Mouse (Mus musculus) liver, embryonic 14.5 days (tissue): ENCODE data around the gene Rabl6.
A peak's percentile ranks its signal among the peaks of the same experiment; 100 is the strongest.

Experiments used
- CTCF ChIP-seq: IDR thresholded peaks from 2 replicates; pipeline ENCODE4 v1.5.1; 2016; ENCODE audit warnings: antibody characterized with exemption, low read depth, control low read depth
- EP300 ChIP-seq: IDR thresholded peaks from 2 replicates; pipeline ENCODE4 v1.6.1; 2016; ENCODE audit warnings: antibody characterized with exemption, low read depth

- TF ChIP-seq CTCF (peak; percentile 40), EP300 (no peak)
Measured at GRCm38 (mm10) chr2:25566558-25566957, 41.8 kb downstream of the Rabl6 start.
